Mouse (Mus musculus) stomach, embryonic 16.5 days (tissue): ENCODE results near the gene Knop1. TPM values are rescaled to one million over a fixed set of nuclear protein-coding genes. Genes with fewer than 3 reads are reported as not detected.
A peak's percentile ranks its signal among the peaks of the same experiment; 100 is the strongest.

ENCODE experiments used
- ATAC-seq: fragments of 200-750 bp; cut with Nextera tagmentation; 2 replicates; pipeline ENCODE4 v1.8.0; 2017; ENCODE audit warnings: moderate number of reproducible peaks, moderate TSS enrichment; ENCODE audit not compliant: insufficient read depth, low FRiP score
- H3K27ac ChIP-seq: fragments of 300-500 bp; sonication (generic); 2 replicates; pipeline ENCODE4 v1.5.1; 2014; ENCODE audit warnings: low read length
- H3K27me3 ChIP-seq: fragments of 300-500 bp; sonication (generic); 2 replicates; pipeline ENCODE4 v1.6.1; 2014; ENCODE audit warnings: low read length, control low read depth, mixed read lengths; ENCODE audit not compliant: control insufficient read depth, insufficient read depth
- H3K36me3 ChIP-seq: fragments of 300-500 bp; sonication (generic); 2 replicates; pipeline ENCODE4 v1.6.1; 2014; ENCODE audit warnings: low read length; ENCODE audit not compliant: control insufficient read depth, insufficient read depth
- H3K4me1 ChIP-seq: fragments of 300-500 bp; sonication (generic); 2 replicates; pipeline ENCODE4 v1.6.1; 2014; ENCODE audit warnings: low read length, control low read depth, mixed read lengths; ENCODE audit not compliant: control insufficient read depth, insufficient read depth
- H3K4me2 ChIP-seq: fragments of 300-500 bp; sonication (generic); 2 replicates; pipeline ENCODE4 v1.6.1; 2014; ENCODE audit warnings: low read depth, low read length, mixed read lengths
- H3K4me3 ChIP-seq: fragments of 300-500 bp; sonication (generic); replicated peaks from 2 replicates; pipeline ENCODE4 v1.5.1; 2014; ENCODE audit warnings: mild to moderate bottlenecking, low read length
- H3K9ac ChIP-seq: fragments of 300-500 bp; sonication (generic); 2 replicates; pipeline ENCODE4 v1.6.1; 2014; ENCODE audit warnings: low read length
- H3K9me3 ChIP-seq: fragments of 300-500 bp; sonication (generic); replicated peaks from 2 replicates; pipeline ENCODE4 v1.6.1; 2016; ENCODE audit warnings: low read length, control low read depth; ENCODE audit not compliant: control insufficient read depth
- WGBS: fragments of 180-500 bp; shearing (Covaris S2); extraction: QIAGEN DNeasy Blood & Tissue Kit; methylation state at CpG from one replicate; pipeline ENCODE4 v1.1.7; 2014; 5-methylcytosine and 5-hydroxymethylcytosine counted together
- polyA plus RNA-seq: library from polyadenylated mRNA; unstranded; fragments of >200 nt; fragmentation: Nextera tagmentation; extraction: Ambion mirVana; gene quantifications from 2 replicates; pipeline ENCODE4 v1.2.1, GENCODE M21; 2015

Knop1 gene
- polyA plus RNA-seq, 1 experiment from 2014 or later = 72.9 TPM

DNA sequence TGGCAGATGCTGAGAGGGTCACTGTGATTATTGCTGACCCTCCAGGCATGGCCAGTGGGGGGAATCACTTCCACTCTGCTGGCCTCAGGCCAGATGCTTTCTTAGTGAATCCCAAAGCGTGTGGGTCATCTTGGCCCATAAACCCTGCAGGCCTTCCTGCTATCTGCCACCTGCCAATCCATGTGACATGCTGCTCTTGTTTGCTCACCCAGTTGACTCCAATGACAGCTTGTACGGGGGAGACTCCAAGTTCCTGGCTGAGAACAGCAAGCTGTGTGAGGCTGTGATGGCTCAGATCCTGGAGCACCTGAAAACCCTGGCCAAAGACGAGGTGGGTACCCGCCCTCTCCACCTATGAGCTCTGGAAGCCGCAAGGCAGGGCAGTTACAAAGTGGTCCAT, 18.2 kb downstream of the Knop1 start:
- H3K9me3 ChIP-seq = no peaks in the 10 kb centered on the region
- no peak overlapping the region for H3K9ac ChIP-seq
- no peak overlapping the region for H3K27ac ChIP-seq
- no peak overlapping the region for H3K4me3 ChIP-seq
- peaks cover 21% of the 10 kb centered on the region; the same call in 1 of the 2 replicates for H3K36me3 ChIP-seq
- ATAC-seq = no peak
- no peaks in the 10 kb centered on the region for H3K4me1 ChIP-seq
- H3K4me2 ChIP-seq = no peak overlapping the region
- 81% methylated on average over 5 of the region's 5 CpGs for WGBS
- H3K27me3 ChIP-seq = no peaks in the 10 kb centered on the region

DNA sequence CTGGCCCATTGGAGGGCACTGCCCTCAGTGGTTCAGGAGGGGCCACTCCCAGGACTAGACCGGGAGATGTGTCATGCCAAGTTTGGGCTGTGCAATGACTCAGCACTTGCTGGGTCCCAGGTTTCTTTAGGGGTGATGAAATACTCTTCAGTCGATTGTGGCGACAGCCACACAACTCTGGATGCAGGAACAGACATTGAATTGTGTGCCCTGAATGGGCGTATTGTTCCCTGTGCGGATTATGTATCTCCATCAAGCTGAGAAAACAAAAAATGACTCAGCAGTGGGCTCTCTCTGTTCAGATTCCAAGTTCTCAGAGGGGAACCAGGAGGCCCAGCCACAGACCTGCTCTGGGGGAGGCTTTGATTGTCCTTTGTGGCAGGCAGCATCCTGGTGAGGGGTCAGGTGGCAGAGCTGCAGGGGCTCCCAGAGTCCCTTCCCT, 28.1 kb downstream of the Knop1 start:
- WGBS = 67% methylated on average over 5 of the region's 5 CpGs
- Histone ChIP-seq H3K27me3 (no peaks in the 10 kb centered on the region), H3K9me3 (no peaks in the 10 kb centered on the region), H3K4me3 (no peak overlapping the region), H3K27ac (no peak overlapping the region), H3K4me1 (no peaks in the 10 kb centered on the region), H3K36me3 (no peaks in the 10 kb centered on the region), H3K4me2 (no peak overlapping the region), H3K9ac (no peak overlapping the region)
- peak; percentile 46 for ATAC-seq

GRCm38 (mm10) chr7:118824451-118824850, 31.6 kb downstream of the Knop1 start:
- Histone ChIP-seq H3K27ac (no peak overlapping the region), H3K4me3 (no peak overlapping the region), H3K9ac (no peak overlapping the region), H3K27me3 (no peaks in the 10 kb centered on the region), H3K4me2 (no peak overlapping the region), H3K4me1 (no peaks in the 10 kb centered on the region), H3K9me3 (no peaks in the 10 kb centered on the region), H3K36me3 (no peaks in the 10 kb centered on the region)
- no peak for ATAC-seq
- WGBS = 74% methylated on average over 7 of the region's 7 CpGs

DNA sequence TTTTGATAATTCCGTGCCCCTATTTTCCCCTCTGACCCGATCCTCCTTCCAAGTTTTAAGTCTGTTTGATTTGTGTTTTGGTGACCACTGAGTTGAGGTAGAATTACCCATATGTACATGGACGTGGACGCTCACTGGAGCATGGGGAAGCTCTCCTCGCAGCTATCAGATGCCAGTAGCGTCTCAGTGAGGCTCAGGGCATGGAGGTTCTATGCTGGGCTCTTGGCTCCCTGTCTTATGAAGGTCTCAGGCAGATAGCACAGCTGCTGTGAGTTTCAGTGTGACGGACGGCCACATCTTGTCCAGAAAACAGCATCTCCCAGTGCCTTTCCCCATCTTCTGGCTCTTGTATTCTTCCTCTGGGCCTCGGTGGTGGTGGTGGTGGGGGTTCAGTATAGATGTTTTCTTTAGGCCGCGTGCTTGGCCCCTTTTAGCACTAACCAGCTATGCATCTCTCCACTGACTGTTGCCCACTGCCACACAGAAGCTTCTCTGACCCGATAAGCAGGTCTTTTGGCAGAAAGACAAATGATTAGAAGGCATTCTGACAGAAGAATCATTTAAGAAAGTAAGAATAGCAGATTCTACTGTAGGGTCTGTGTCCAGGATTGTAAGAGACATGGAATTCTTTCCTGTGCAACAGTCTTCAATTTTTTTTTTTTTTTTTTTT, 34.0 kb downstream of the Knop1 start:
- no peak overlapping the region for H3K27ac ChIP-seq
- peaks cover 6% of the 10 kb centered on the region; the same call in 1 of the 2 replicates for H3K36me3 ChIP-seq
- ATAC-seq = no peak
- no peak overlapping the region for H3K4me2 ChIP-seq
- H3K9ac ChIP-seq = no peak overlapping the region
- no peak overlapping the region for H3K4me3 ChIP-seq
- 87% methylated on average over 12 of the region's 12 CpGs for WGBS
- no peaks in the 10 kb centered on the region for H3K4me1 ChIP-seq
- no peaks in the 10 kb centered on the region for H3K27me3 ChIP-seq
- H3K9me3 ChIP-seq = no peaks in the 10 kb centered on the region

DNA sequence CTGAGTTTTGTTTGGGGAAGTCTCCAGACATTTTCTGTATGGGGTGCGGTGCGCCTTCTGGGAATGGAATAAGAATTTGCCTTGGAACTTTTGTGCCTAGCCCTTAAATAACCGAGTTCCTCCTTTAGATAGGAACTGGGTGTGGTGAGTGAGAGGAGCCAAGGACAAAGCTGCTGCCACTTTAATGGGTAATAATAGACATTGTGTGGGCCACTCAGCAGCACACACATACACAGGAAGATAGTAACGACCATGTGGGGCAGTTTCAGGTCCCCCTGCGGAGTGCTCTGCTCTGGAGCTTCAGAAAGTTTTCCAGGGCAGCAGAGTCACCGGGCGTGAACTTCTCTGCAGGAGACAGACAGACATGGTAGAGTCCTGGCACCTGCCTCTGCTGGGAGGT, 34.7 kb downstream of the Knop1 start:
- Histone ChIP-seq H3K27me3 (no peaks in the 10 kb centered on the region), H3K4me1 (no peaks in the 10 kb centered on the region), H3K27ac (no peak overlapping the region), H3K9me3 (no peaks in the 10 kb centered on the region), H3K4me3 (no peak overlapping the region), H3K9ac (no peak overlapping the region), H3K4me2 (no peak overlapping the region), H3K36me3 (peaks cover 6% of the 10 kb centered on the region; the same call in 1 of the 2 replicates)
- ATAC-seq = no peak
- WGBS = 62% methylated on average over 7 of the region's 7 CpGs

GRCm38 (mm10) chr7:118819666-118820065, 36.4 kb downstream of the Knop1 start:
- Histone ChIP-seq H3K9me3 (no peaks in the 10 kb centered on the region), H3K9ac (no peak overlapping the region), H3K36me3 (peaks cover 6% of the 10 kb centered on the region; the same call in 1 of the 2 replicates), H3K4me1 (no peaks in the 10 kb centered on the region), H3K4me3 (no peak overlapping the region), H3K27me3 (no peaks in the 10 kb centered on the region), H3K4me2 (no peak overlapping the region), H3K27ac (no peak overlapping the region)
- no peak for ATAC-seq
- WGBS = 69% methylated on average over 1 of the region's 1 CpGs

GRCm38 (mm10) chr7:118817741-118818140, 38.3 kb downstream of the Knop1 start:
- 90% methylated on average over 7 of the region's 7 CpGs for WGBS
- H3K4me3 ChIP-seq = no peak overlapping the region
- H3K36me3 ChIP-seq = peaks cover 6% of the 10 kb centered on the region; the same call in 1 of the 2 replicates
- no peaks in the 10 kb centered on the region for H3K4me1 ChIP-seq
- H3K9me3 ChIP-seq = no peaks in the 10 kb centered on the region
- no peak overlapping the region for H3K9ac ChIP-seq
- no peak overlapping the region for H3K27ac ChIP-seq
- no peak overlapping the region for H3K4me2 ChIP-seq
- H3K27me3 ChIP-seq = no peaks in the 10 kb centered on the region
- ATAC-seq = no peak

GRCm38 (mm10) chr7:118816275-118816674, 39.8 kb downstream of the Knop1 start:
- Histone ChIP-seq H3K27ac (no peak overlapping the region), H3K4me3 (no peak overlapping the region), H3K27me3 (no peaks in the 10 kb centered on the region), H3K4me2 (no peak overlapping the region), H3K9me3 (no peaks in the 10 kb centered on the region), H3K9ac (no peak overlapping the region), H3K36me3 (peaks cover 6% of the 10 kb centered on the region; the same call in 1 of the 2 replicates), H3K4me1 (no peaks in the 10 kb centered on the region)
- no peak for ATAC-seq
- 91% methylated on average over 3 of the region's 3 CpGs for WGBS

- Histone ChIP-seq H3K4me2 (no peak overlapping the region), H3K36me3 (peaks cover 6% of the 10 kb centered on the region; the same call in 1 of the 2 replicates), H3K9me3 (no peaks in the 10 kb centered on the region), H3K27me3 (no peaks in the 10 kb centered on the region), H3K4me3 (no peak overlapping the region), H3K4me1 (no peaks in the 10 kb centered on the region), H3K27ac (no peak overlapping the region), H3K9ac (no peak overlapping the region)
- 92% methylated on average over 4 of the region's 4 CpGs for WGBS
- no peak for ATAC-seq
Observed at GRCm38 (mm10) chr7:118813592-118813991, 42.5 kb downstream of the Knop1 start.
